ENCODE assay signal across 19 mouse cellular contexts in genomic region chr15:11116853-11117252, GRCm38 (mm10). TPM values are rescaled to one million over a fixed set of nuclear protein-coding genes. Genes with fewer than 3 reads are reported as not detected.
"Had no signal": no experiment of that assay in that cellular context is flagged by ENCODE, and none has a peak within 500 bp of the region (broad histone marks: within the 10 kb centered on the region; RNA-seq: fewer than 3 reads in every experiment).

No protein-coding gene starts in this region.

- H3K4me1 ChIP-seq: limb, embryonic 13.5 days; liver, embryonic 12.5 days; liver, embryonic 15.5 days; midbrain, embryonic 15.5 days; neural tube, embryonic 12.5 days had no signal

- H3K36me3 ChIP-seq: limb, embryonic 10.5 days; limb, embryonic 13.5 days; liver, embryonic 12.5 days; liver, embryonic 15.5 days; lung, embryonic 15.5 days; midbrain, embryonic 12.5 days; midbrain, embryonic 15.5 days; neural tube, embryonic 12.5 days; neural tube, embryonic 15.5 days had no signal

- DNase-seq: layer of hippocampus, adult 9-11 months; liver; retina, postnatal 1 day; right cerebral cortex, postnatal 25 days; thymus, adult 18-20 months; thymus, postnatal 36 days had no signal

- H3K27ac ChIP-seq: kidney, postnatal 0 days; layer of hippocampus, adult 2 months; limb, embryonic 10.5 days; limb, embryonic 13.5 days; liver, embryonic 12.5 days; liver, embryonic 15.5 days; lung, embryonic 15.5 days; macrophage; midbrain, embryonic 12.5 days; midbrain, embryonic 15.5 days; neural tube, embryonic 12.5 days; neural tube, embryonic 15.5 days had no signal

- ATAC-seq: liver, embryonic 12.5 days; midbrain, embryonic 15.5 days had no signal

- H3K9me3 ChIP-seq: limb, embryonic 10.5 days; limb, embryonic 13.5 days; liver, embryonic 12.5 days; liver, embryonic 15.5 days; lung, embryonic 15.5 days; midbrain, embryonic 12.5 days; midbrain, embryonic 15.5 days; neural tube, embryonic 12.5 days; neural tube, embryonic 15.5 days had no signal

- H3K9ac ChIP-seq: limb, embryonic 13.5 days; liver, embryonic 12.5 days; liver, embryonic 15.5 days; lung, embryonic 15.5 days; midbrain, embryonic 12.5 days; midbrain, embryonic 15.5 days; neural tube, embryonic 12.5 days; neural tube, embryonic 15.5 days had no signal

- H3K4me3 ChIP-seq: layer of hippocampus, adult 2 months; limb, embryonic 10.5 days; limb, embryonic 13.5 days; liver, embryonic 12.5 days; liver, embryonic 15.5 days; lung, embryonic 15.5 days; midbrain, embryonic 12.5 days; midbrain, embryonic 15.5 days; neural tube, embryonic 12.5 days; neural tube, embryonic 15.5 days had no signal

- H3K4me2 ChIP-seq: limb, embryonic 13.5 days; liver, embryonic 12.5 days; liver, embryonic 15.5 days; lung, embryonic 15.5 days; midbrain, embryonic 12.5 days; midbrain, embryonic 15.5 days; neural tube, embryonic 12.5 days; neural tube, embryonic 15.5 days had no signal

- H3K27me3 ChIP-seq: limb, embryonic 13.5 days; liver, embryonic 12.5 days; liver, embryonic 15.5 days; lung, embryonic 15.5 days; midbrain, embryonic 12.5 days; midbrain, embryonic 15.5 days; neural tube, embryonic 12.5 days; neural tube, embryonic 15.5 days had no signal

RNA-seq across cellular contexts. Expression of gene Adamts12, which starts 52.3 kb away (rescaled TPM):
- total RNA-seq: megakaryocyte, adult 5-6 weeks had no signal
